Mouse (Mus musculus): ENCODE results near the gene C1d.
"Not testable (repeated sequence)": the region's sequence is repeated elsewhere in the genome, so short reads cannot be mapped to it uniquely, and the experiment has no call there.

The C1d gene

DNA sequence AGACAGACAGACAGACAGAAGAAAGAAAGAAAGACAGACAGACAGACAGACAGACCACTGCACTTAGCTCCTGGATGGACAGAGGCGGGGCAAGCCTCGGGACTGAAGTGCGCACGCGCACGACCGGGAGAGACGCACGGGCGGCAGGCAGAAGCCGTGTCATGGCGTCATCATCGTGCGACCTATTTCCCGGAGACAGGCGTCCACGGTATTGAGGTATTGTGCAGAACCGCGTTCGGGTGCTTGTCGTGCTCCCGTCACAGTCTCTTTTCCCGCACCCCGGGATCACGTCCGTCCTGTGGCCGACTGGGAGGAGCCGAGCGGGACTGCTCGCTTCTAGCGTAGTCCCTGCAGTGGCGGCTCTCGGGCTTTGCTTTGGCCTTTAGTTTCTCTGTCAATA is at the start of gene C1d:
C1d (plus strand) TSS at position 137 of the 400 bp plus-strand sequence.
- in situ Hi-C loops (cut with MboI; ENCODE audit: low pct_unique_long_range_greater_than_20kb in 1 of 2, low sequenced_read_pairs in 2 of 2, unreplicated experiment in 1 of 2): no loop called here

DNA sequence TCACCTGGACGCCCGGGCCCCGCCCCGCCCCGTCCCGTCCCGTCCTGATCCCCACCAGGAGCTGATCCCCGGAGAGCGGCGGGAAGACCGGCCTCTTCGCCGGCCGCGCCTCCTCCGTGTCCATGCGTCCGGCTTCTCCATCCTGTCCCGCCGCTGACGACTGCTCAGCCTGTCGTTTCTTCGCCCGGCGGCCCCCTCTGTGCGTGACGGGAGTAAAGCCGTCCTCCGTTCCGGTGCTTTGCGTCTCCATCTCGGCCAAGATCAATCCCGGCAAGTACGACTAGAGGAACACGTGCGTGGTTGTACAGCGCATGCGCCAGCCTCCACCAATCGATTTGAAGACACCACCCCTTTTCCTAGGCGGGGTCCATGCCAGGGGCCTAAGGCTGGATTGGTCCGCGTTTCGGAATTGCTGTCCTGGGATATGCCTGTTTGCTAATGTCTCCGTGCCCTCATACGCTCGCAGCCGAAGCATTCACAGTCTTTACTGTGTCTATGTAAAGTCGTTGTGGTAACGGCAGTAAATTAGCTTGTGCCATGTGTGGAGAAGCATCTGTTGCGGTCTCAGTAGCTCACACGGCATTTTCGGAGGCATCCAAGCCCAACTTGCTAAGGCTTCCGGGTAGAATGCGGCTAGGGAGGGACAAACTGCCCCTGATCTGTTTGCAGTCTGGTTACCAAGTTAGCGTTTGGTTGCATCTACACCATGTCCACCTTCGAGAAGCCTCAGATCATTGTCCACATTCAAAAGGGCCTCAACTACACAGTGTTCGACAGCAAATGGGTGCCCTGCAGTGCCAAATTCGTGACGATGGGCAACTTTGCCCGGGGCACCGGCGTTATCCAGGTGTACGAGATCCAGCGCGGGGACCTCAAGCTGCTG is 45.9 kb upstream of the C1d start, which contains the start of gene Pno1:
Pno1 (minus strand) TSS at position 311 of the 883 bp plus-strand sequence.
- in situ Hi-C loops (cut with MboI; ENCODE audit: low pct_unique_long_range_greater_than_20kb in 1 of 2, low sequenced_read_pairs in 2 of 2, unreplicated experiment in 1 of 2): no loop called here

DNA sequence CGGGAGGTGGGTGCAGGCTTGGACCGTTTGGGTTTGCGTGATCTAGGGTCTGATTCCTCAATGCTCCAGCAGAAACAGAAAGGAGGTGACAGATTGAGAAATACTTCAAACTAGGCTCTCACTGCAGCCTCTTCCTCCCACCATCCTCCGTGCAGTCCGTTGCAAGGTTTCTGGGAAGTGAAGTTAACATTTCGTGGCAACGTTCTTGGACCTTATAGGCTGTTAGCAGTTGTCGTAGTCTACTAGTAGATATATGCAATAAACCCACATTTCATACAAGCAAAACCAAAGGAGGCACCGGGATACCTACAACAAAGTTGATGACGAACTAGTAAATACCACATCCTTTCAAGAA is 45.3 kb upstream of the C1d start:
- in situ Hi-C loops (cut with MboI; ENCODE audit: low pct_unique_long_range_greater_than_20kb in 1 of 2, low sequenced_read_pairs in 2 of 2, unreplicated experiment in 1 of 2): no loop called here

DNA sequence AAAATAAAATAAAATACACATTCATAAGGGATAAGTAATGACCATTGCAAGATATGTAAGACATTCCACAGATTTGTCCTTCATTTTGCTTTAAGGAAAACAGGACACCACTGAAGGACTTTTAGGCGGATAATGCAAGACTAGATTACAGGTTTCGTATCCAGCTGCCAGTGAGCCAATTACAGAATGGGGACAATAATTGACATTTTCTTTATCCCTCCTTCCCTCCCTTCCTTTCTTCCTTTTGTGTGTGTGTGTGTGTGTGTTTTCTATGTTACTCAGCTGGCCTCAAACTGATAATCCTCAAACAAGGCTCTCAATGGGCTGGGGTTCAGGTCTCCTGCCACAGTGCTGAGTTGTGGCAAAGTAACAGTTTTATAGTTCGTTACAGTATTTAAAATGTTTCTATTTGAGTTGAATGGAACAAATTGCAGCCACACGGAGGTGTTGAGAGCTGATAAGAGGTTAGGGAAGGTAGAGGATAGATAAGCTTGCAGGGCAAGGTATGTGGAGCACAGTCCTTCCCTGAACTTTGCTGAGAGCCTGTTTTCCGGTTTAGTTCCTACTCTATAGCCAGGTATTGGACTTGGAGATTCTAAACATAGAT is 44.4 kb upstream of the C1d start:
- in situ Hi-C loops (cut with MboI; ENCODE audit: low pct_unique_long_range_greater_than_20kb in 1 of 2, low sequenced_read_pairs in 2 of 2, unreplicated experiment in 1 of 2): no loop called here

DNA sequence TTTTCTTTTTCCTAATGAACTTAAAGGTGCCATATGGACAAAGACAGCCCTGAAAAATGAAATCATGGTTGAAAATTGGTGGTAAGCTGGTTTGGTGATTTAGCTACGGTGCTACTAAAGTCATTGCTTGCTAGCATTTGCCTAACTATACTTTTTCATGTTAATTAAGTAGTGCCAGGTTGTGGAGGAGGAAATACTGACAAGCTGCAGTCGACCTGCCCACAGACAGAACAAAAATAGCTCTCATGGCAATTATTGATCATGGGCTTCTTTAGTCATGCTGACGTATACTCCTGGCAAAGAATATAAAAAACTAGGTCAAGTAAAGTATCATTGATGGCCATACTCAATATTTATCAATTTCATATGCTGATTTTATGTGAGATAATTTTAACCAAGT is 41.9 kb upstream of the C1d start:
- in situ Hi-C loops (cut with MboI; ENCODE audit: low pct_unique_long_range_greater_than_20kb in 1 of 2, low sequenced_read_pairs in 2 of 2, unreplicated experiment in 1 of 2): no loop called here

DNA sequence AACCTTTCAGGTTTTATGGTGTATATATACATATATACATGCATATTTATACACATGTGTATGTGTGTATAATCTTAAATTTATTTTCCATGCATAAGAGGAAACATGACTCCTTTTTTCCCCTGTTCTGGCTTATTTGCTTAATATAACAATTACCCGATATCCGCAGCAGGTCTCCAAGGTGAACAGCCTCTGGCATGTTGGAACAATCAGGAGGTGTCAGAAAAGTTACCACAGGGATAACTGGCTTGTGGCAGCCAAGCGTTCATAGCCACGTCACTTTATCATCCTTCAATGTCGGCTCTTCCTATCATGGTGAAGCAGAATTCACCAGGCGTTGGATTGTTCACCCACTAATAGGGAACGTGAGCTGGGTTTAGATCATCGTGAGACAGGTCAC is 36.3 kb upstream of the C1d start:
- in situ Hi-C loops (cut with MboI; ENCODE audit: low pct_unique_long_range_greater_than_20kb in 1 of 2, low sequenced_read_pairs in 2 of 2, unreplicated experiment in 1 of 2): no loop called here

DNA sequence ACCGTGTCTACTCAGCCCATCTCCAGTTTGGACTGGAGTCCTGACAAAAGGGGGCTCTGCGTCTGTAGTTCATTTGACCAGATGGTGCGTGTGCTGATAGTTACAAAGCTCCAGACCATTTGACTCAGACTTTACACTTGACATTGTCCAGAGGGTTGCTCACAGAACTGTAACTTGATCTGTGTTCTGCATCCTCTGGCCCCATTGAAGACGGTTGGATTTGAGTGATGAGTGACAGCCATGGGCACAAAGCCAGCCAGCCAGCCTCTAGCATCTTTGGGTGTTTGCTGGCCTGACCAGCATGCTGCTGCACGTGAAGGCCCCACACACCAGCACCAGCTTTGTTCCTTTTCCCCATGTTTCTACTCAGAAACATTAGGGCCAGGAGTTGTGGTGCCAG is 24.6 kb upstream of the C1d start:
- in situ Hi-C loops (cut with MboI; ENCODE audit: low pct_unique_long_range_greater_than_20kb in 1 of 2, low sequenced_read_pairs in 2 of 2, unreplicated experiment in 1 of 2): no loop called here

DNA sequence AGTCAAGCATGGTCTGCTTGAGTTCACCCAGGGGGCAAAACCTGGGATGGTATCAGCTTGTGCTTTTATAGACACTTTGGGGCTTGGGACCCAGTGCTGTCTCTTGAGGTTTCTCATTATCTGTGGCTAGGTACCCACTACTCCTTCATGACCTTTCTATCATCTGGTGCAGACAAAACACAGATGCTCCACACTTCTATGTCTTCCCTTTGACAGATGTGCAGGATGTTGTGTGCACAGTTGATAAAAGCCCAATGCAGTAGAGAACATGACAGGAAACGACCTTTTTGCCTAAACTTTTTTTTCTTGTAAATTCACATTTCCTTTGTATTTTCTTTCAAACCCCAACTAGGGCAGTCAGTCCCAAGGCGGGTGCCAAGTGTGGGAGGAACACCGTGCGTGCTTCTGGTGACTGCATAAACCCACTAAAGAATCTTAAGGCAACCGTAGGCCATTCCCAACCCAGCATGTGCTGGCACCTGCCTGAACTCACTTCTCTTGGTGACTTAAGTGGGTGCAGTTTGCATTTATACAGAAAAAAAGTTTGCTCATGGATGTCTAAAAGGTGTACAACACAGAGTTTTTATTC is 20.8 kb upstream of the C1d start:
- in situ Hi-C loops (cut with MboI; ENCODE audit: low pct_unique_long_range_greater_than_20kb in 1 of 2, low sequenced_read_pairs in 2 of 2, unreplicated experiment in 1 of 2): no loop called here

DNA sequence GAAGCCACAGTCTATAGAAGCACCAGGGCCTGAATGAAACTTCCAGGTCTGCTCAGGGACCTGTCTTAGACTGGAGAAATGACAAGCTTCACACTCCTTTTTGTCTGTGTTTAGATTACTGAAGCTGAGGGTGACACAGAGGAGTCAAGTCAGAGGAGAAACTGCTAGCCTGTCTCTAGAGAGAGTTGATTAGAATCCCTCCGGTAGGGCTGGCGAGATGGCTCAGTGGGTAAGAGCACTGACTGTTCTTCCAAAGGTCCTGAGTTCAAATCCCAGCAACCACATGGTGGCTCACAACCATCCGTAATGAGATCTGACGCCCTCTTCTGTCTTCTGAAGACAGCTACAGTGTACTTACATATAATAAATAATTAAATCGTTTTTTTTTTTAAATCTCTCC is 18.8 kb upstream of the C1d start:
- in situ Hi-C loops (cut with MboI; ENCODE audit: low pct_unique_long_range_greater_than_20kb in 1 of 2, low sequenced_read_pairs in 2 of 2, unreplicated experiment in 1 of 2): not testable (repeated sequence)

DNA sequence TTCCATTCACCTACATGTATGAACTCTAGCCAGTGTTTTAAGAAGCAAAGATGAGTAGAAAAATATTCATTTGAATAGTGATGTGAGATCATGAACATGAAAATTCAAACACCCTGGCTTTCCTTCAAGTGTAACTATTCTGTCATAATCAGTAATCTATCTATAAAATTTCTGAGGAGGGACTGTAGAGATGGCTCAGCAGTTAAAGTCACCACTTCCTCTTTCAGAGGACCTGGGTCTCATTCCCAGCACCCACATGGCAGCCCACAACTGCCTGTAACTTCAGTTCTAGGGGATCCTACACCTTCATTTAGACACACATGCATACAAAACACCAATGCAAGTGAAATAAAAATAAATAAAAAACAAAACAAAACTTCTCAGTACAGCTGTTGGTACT is 8.7 kb upstream of the C1d start:
- in situ Hi-C loops (cut with MboI; ENCODE audit: low pct_unique_long_range_greater_than_20kb in 1 of 2, low sequenced_read_pairs in 2 of 2, unreplicated experiment in 1 of 2): no loop called here

DNA sequence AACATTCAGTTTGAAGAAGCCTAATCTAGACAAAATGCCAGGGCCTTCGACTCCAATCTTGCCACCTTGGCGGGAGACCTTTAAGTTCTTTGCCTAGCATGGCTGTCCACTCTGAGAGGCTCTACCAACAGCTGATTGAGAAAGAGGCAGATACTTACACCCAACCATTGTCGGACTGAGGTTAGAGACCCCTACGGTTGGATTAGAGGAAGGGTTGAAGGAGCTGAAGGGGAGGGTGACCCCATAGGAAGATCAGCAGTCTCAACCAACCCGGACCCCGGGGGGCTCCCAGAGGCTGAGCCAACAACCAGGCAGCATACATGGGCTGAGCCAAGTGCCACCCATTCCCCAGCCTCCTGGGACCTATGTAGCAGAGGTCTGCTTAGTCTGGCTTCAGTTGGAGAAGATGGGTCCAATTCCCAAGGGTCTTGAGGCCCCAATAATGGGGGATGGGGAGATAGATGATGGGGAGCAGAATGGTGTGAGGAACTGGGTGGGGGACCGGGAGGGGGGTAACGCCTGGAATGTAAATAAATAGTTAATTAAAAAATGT is 490 bp upstream of the C1d start:
- in situ Hi-C loops (cut with MboI; ENCODE audit: low pct_unique_long_range_greater_than_20kb in 1 of 2, low sequenced_read_pairs in 2 of 2, unreplicated experiment in 1 of 2): no loop called here

DNA sequence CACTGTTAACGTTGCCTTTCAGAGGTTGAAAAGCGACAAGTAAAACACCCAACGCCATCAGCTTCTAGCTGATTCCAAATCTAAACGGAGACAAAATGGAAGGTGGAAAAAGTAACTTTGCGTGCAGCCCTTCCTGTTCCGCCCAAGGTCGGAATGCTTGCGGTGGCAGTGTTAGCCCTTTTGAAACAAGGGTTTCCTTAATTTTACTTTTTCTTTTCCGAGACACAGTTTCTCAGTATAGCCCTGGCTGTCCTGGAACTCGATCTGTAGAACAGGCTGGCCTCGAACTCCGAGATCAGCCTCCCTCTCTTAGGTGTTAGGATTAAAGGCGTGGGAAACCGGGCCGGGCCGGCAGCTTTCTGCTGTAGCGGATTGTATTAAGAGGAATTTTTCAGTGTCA is 482 bp downstream of the C1d start:
- in situ Hi-C loops (cut with MboI; ENCODE audit: low pct_unique_long_range_greater_than_20kb in 1 of 2, low sequenced_read_pairs in 2 of 2, unreplicated experiment in 1 of 2): no loop called here

DNA sequence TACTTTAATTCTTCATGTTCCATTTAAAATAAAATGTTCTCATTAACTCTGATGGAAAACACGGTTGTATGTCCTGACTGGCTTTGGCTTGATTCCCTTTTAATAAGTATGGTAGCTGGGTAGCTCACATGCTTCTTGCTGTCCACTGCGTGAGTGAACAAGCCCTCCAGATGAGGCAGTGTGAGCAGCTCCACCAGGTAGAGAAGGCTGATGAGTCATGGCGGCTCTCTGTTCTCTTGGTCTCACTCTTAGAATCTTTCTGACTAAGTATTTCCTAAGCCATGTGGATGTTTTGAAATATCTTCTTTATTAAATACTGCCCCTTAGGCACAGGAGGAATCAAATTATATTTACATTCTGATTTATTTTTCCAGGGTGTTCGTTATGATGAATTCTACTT is 9.8 kb downstream of the C1d start:
- in situ Hi-C loops (cut with MboI; ENCODE audit: low pct_unique_long_range_greater_than_20kb in 1 of 2, low sequenced_read_pairs in 2 of 2, unreplicated experiment in 1 of 2): no loop called here

DNA sequence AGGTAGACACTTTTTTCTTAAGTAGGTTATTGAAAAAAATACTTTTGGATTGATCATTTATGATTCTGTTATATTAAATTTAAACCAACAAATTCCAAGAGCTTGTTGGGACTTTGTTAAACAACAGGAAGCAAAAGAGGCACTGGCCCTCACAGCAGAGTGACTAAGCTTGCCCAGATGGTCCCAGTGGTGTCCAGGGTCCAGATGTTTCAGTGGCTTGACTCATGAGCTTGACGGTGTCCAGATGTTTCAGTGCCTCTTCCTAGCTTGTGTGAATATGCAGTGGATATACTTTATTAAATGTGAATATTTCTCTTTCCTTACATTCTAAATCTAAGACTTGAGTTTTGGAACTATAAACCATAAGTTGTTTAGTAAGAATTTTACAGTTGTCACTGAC is 11.4 kb downstream of the C1d start:
- in situ Hi-C loops (cut with MboI; ENCODE audit: low pct_unique_long_range_greater_than_20kb in 1 of 2, low sequenced_read_pairs in 2 of 2, unreplicated experiment in 1 of 2): no loop called here

DNA sequence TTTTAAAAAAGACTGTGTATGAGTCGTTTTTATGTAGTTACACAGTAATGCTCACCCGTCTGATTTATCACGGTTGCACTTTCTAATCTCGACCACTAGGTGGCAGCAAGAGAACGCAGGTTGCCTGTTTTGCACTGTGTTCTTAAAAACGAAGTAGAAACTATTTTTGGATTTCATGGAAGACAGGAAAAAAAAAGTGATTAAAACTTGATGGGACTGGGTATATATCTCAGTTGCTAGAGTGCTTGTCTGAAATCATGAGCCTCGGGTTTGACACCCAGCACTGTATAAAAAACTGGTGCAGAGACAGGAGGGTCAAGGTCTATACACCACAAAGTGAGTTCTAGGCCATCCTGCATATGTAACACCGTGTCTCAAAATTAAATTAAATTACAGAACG is 22.6 kb downstream of the C1d start:
- in situ Hi-C loops (cut with MboI; ENCODE audit: low pct_unique_long_range_greater_than_20kb in 1 of 2, low sequenced_read_pairs in 2 of 2, unreplicated experiment in 1 of 2): no loop called here

DNA sequence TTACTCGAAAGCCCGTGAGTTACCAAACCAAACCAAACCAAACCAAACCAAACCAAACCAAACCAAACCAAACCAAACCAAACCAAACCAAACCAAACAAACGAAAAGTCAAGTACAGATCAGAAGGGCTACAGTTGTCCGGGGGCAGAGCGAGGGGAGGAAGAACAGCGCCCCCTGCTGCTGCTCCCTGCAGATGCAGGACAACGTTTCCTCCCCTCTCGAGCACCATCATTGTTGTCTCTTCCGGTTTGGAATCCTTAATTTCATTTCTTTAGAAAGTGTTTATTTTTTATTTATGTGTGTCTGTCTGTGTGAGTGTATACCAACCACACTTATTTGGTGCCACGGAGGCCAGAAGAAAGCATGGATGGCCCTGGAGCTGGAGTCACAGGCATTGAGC is 26.7 kb downstream of the C1d start:
- in situ Hi-C loops (cut with MboI; ENCODE audit: low pct_unique_long_range_greater_than_20kb in 1 of 2, low sequenced_read_pairs in 2 of 2, unreplicated experiment in 1 of 2): no loop called here

DNA sequence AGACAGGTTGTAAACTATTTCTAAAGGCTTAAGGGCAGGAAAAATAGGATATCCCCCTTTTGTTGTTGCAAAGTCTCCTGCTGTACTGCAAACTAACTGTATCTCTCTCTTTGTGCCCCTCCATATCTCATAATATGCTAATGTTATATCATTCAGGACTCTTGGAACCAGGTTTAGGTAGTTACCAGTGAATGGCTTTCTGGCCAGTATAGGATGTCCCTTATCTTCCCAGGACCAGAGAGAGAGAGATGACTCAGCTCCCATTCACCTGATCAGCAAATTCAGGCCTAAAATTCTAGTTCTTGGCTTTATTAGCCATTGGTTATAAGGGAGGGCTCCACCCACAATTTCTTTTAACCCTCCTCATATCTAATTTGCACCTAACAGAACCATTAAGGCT is 31.5 kb downstream of the C1d start:
- in situ Hi-C loops (cut with MboI; ENCODE audit: low pct_unique_long_range_greater_than_20kb in 1 of 2, low sequenced_read_pairs in 2 of 2, unreplicated experiment in 1 of 2): no loop called here

DNA sequence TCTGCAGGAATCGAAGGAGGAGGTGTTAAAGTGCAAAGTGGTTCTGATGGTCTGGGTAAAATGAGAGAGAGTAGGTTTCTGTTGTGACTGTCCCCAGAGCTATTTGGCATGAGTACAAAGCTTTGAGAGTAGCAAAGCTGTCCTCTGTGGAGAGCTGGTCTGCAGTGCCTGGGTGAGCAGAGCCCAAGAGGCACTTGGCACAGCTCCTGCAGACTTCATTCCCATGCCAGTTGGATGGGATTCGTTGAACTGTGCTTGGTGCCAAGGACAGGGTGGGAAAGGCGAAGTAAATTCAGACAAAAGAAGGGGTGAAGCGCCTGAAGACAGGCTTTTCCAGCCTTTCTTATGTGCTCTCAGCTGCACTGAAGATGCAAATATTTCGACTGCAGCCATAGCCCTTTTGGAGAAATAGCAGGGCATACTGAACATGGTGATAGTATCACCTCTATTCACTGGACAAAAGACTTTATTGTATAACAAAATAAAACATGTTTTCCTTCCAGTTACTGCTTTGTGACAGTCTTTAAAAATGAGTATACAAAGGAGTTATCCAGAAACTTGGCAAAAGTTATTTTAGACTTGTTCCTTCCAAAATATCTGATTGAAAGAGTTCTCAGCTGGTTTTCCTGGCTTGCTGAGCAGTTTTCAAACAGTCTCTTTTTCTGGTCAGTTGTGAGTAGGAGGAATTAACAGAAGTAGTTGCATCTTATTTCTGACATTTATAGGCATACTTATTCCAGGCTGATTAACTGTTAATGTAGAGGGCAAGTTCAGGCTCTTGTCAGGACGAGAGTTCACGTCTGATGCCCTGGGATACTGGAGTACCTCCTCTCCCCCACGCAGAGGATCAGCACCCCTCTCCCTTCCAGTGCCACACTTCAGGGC is 48.9 kb downstream of the C1d start:
- in situ Hi-C loops (cut with MboI; ENCODE audit: low pct_unique_long_range_greater_than_20kb in 1 of 2, low sequenced_read_pairs in 2 of 2, unreplicated experiment in 1 of 2): no loop called here

DNA sequence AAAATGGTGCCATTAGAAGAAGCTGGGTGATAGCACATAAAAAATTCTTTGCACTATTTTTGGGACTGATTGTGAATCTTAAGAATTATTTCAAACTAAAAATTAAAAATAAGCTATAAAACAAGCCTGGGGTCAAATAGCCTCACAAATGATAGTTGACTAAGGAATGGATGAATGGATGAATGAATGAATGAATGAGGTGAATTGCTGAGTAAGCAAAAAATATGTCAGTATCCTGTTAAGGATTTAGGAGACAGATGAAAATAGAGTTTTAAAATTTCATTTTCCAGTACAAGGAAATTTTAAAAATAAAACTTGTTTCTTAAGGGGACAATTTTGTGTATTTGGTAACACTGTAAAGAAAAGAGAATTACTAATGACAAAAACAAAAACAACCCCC is 50.1 kb downstream of the C1d start:
- in situ Hi-C loops (cut with MboI; ENCODE audit: low pct_unique_long_range_greater_than_20kb in 1 of 2, low sequenced_read_pairs in 2 of 2, unreplicated experiment in 1 of 2): no loop called here

All from mouse embryonic stem cell (cell line).